Mouse (Mus musculus) thymus, adult 2 months (tissue): ENCODE data around the gene Nr4a3.

Experiments used
- CTCF ChIP-seq: fragments of 200-500 bp; IDR thresholded peaks from 2 replicates; pipeline ENCODE4 v1.5.1; 2012; ENCODE audit warnings: mild to moderate bottlenecking, control low read depth, low read length, moderate library complexity, borderline replicate concordance; ENCODE audit not compliant: control insufficient read depth, poor library complexity, insufficient read depth; ENCODE audit errors: extremely low read depth
- POLR2A ChIP-seq: fragments of 200-500 bp; IDR thresholded peaks from 2 replicates; pipeline ENCODE4 v1.6.1; 2012; ENCODE audit warnings: mild to moderate bottlenecking, low read length, control low read depth, moderate library complexity; ENCODE audit not compliant: control insufficient read depth, poor library complexity, insufficient read depth; ENCODE audit errors: extremely low read depth

- TF ChIP-seq POLR2A: no peak
- no peak for TF ChIP-seq CTCF
Measured at GRCm38 (mm10) chr4:48047766-48048371, 2.9 kb downstream of the Nr4a3 start.
